Mouse (Mus musculus) B cell, adult 2 months (primary cell): ENCODE data around the gene Tbl1x.

Experiments
- DNase-seq, 2 experiments: peaks; one replicate each; pipeline ENCODE4 v3.0.0; 2022

Gene Tbl1x

DNA sequence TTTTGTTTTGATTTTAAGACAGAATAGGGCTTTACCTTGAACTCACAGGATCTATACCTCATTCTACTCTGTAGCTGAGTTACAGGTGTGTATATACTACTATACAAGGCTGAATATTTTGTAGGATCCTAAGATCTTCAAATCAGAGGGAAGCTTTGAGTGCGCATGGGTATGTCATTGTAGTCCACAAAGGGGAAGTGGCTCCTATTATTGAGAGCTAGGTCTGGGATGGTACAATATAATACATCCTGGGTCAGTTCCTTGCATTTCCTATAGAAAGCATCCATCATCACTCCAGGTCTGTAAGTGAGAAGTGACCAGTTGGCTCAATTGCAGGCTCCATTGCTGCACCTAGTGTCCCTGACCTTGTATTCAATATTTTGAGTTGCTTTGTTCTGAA is 102.2 kb downstream of the Tbl1x start:
- DNase-seq = no peak

DNA sequence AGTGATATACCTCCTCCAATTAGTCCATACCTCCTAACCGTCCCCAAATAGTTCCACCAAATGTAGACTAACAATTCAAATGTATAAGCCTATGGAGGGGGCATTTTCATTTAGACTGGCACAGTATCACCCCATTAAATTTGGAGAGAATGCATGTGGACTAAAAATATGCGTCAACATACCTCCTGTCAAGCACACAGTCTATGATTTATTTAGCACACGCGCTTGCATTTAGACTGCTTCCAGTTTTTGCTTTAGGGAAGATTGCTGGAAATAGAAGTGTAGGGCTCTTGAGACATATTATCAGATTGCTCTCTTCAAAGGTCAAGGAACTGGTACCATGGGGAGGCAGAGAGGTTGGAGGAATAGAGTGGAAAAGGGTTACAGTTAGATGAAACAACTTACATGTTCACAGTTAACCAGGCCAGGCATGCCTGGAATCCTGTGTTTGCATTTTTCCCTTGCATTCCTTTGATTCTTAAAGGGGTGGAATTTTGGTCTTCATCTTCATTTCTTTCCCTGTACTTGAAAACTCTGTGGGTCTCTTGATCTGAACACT is 105.0 kb downstream of the Tbl1x start:
- DNase-seq = no peak

DNA sequence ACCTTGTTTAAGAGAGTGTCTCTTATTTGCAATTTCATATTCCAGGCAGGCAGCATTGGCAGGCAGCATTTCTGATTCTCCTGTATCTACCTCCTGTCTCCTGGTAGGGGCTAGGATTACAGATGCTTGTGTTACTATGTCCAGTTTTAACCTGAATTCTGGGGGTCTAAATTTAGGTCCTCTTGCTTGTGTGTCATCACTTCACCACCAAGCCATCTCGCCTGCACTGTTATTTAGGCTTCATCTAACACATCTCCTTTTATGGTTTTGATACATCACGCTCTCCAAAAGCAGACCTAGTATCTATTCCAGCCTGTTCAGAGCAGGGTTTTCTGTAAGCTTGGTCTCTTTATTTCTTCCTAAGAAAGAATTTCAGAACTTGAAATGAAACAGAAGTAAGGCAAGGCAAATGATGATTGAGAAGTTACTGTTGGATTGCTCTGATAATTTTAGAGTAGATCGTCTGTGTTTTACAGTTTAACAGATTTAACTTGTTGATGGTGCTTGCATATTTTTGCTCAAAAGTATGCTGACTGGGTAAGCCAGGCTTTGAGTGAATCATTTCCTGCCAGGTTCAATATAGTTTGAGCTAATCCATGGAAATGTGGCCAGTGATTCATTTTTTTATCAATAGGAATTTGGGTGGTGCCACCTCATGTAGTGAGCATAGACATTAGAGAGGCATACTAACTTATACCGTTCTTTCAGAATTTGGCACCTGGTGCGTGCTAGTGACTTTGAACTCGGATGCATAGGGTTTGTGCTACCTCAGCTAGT is 106.7 kb downstream of the Tbl1x start:
- DNase-seq = no peak

DNA sequence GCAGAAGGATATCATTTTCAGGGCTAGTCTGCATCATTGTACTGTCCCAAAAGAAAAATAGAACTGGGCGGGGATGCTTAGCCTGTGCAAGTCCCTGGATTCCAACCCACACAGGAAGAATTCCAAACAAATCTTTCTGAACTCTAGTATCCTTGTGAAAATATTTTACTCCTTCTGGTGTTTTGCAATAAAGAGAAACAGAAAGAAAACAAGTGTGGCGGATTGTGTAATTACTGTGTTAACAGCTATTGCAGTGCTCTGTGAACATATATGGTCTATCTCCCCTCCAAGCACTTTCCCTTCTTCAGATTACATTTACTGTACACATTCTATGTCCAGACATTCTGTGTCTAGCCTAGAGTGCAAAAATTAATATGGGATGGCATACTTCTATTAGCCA is 119.6 kb downstream of the Tbl1x start:
- no peak for DNase-seq

DNA sequence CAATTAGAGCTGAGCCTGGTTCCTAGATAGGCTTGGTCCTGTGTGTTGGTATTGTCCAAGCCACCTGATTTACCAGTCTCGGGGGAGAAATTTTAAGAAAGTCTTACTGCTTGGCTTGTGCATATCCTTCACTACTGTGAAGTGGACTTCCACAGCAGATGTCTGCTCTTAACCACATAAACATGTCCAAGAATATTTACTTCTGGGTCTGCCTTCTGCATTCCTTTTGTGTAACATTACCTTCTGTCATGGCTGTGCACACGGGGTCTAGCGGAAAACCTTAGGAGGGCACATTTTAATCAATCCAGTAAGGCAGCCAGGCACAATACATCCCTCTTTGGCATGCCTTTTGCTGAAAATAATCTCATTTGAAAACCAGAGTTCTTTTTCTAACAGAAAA is 125.7 kb downstream of the Tbl1x start:
- no peak for DNase-seq

DNA sequence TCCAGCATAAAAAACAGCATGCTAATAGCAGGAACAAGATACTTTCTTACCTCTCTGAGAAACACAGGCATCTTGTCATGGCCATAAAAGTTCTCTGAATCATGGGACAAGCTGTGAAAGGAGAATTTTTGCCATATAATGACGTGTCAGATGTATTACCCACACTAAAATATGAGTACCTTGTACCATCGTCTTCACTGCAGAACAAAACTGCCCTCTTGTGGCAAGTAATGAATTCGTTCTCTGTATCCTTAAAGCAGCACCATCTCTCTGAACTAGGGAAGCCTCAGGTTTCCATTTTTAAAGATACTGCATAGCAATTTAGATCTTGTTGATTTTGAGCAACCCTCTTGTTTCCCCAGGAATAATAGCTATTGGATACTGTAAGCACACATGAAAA is 127.3 kb downstream of the Tbl1x start:
- DNase-seq = peak; percentile 39 to 53

DNA sequence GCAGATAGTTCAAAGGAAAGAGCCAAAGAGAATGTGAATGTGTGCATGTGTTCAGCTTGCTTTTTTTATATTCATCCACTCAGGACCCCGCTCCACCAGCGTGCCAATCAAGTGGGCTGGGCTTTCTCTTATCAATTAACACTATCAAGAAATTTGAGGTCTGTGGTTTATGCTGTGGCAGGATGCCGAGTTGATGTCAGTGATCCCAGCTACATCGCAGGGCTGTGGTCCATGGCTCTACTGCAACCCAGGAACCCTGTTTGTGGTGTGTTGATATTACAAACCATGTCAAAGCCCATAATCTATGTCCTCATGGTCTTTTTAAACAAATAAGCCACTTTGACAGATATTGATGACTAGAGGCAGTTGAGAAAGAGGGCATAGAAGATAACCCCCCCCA is 129.5 kb downstream of the Tbl1x start:
- DNase-seq = no peak

DNA sequence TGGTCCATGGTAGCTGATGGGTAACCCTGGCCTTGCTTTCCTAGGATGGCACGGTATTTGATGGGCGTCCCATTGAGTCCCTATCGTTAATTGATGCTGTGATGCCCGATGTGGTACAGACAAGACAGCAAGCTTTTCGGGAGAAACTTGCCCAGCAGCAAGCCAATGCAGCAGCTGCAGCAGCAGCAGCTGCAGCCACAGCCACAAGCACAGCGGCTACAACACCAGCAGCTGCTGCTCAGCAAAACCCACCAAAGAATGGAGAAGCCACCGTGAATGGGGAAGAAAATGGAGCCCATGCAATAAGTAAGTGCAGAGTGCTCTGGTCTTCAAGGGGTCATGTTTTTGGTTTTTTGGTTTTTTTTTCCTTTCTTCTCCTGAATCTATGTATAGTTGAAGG is 135.4 kb downstream of the Tbl1x start:
- no peak for DNase-seq

DNA sequence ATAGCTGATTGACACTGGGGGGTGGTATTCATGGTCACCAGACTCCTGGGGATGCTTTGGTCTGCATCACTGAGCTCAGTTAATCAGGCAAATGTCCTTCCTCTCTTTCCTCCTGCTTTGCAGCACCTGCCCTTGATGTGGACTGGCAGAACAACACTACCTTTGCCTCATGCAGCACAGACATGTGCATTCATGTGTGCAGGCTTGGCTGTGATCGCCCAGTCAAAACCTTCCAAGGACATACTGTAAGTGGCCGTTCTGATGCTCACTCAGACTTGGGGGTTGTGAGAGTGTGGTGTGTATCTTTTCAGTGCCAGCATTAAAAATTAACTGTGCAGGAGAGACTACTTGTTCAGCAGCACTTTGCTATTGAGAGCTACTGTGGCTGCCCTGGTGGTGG is 139.4 kb downstream of the Tbl1x start:
- no peak for DNase-seq

DNA sequence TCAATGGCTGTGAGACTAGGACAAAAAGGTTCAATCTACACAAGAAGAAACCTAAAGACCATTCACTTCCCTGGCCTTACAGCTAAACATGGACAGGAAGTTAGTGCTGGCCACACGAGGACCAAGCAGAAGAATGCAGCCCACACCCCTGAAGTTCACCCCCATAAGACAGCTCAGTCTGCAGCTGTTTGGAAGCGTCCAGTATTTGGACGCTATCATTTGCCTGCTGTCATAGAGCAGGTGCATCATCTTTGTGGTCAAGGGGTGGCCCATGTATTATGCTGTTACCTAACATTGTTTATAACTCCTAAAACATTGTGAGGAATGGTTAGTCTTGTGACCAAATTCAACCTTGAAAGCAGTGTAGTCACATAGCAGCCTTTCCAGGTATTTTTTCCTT is 151.2 kb downstream of the Tbl1x start:
- no peak for DNase-seq

DNA sequence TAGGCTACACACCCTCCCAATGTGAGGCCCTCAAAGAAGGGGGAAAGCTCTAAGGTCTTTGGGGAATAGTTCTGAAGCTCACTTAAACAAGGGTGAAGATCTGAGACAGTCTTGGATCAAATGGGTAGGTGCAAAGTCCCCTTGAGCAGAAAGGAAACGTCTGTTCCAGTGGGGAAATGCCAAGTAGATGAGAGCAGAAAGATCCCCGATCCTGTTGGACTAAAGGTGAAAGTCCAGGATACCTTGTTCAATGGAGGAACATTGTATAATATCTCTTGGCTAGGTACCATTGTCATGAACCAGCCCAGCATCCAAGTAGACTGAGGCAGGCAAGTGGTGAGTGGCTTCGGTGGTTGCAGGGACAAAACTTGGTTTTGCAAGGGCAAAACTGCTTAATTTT is 152.5 kb downstream of the Tbl1x start:
- DNase-seq = no peak

DNA sequence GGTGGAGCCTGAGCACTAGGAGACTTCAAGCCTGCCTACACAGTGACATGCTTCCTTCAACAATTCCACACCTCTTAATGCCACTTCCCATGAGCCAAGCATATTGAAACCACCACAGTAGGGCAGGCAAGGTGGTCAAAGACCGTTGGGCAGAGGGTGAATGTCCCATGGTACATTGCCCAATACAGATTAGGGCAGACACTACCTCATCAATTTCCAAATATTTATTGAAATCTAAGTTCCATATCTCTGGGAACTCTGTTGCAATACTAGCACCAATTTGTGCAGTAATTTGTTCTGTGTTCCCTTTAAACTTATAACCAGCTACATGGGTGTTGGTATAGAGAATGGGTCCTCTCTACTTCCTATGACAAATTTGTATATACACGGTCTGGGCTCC is 154.2 kb downstream of the Tbl1x start:
- no peak for DNase-seq

DNA sequence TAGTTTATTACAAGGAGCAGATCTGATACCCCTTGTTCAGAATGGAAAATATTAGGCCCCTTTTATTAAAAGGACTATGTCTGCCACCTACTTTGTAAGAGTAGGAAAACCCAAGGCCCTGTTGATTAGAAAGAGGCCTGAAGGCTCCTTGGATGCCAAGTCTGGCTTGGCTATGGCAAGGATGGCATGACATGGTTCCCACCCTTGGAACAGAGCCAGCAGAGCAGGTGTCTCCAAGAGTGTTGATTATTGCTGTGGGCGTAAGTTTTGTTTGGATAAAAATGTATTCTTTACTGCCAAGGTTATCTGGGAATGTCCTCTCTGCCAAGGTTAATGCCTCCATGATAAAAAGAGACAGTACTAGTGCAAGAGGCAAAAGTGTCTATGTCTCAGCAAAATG is 156.1 kb downstream of the Tbl1x start:
- no peak for DNase-seq

DNA sequence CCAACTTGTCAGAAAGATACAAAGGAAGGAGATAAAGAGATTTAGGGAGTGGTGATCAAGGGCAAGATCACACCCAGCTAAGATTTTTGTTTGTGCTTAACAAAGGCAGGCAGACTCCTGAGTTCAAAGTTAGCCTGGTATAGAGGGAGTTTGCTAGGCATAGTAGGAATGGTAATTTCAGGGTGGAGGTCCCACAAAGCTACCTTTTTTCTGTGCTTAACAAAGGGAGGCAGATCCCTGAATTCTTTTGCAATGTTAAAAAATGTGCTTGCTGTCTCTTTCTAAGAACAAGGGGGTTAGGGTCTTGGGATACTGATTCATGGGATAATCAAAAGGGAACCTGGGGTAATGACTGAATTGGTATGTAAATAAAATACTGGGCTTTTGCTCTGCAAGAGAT is 156.6 kb downstream of the Tbl1x start:
- no peak for DNase-seq

DNA sequence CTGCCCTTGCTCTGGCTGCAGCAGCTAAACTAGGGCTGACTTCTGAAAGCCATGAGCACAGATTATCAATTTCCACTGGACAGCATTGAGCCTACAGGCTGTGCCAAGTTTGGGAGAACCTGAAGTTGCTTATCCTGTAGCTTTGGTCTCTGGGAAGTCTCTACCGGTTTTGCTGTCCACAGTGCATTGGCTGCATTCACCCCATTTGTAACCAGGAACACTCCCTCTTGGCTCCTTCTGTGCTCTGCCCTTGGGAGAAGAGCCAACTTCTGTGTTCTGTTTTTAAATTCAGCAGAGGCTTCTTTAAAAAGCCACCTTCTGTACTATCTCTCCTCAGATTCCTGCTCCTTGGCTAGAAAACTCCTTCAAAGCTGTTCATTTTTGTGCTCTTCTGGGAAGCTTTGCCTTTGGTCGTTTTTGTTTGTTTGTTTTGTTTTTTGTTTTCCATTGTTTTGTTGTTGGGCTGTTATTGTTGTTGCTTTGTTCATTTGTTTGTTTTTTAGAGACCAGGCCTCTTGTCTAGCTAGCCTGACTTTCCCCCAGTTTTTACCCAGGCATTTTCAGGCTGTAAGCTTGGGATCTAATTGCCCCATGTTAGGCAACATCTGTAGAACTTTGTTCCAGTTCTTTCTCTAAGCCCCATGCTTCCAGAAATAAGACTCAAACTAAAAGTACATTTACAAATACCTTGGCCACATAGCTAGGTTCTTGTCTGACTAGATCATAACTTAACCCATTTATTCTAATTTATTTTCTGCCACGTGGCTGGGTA is 159.2 kb downstream of the Tbl1x start:
- DNase-seq = no peak
